Mouse (Mus musculus) lung, postnatal 0 days (tissue): ENCODE results near the gene Wdr83os.

Experiments used
- CTCF ChIP-seq: IDR thresholded peaks from 2 replicates; pipeline ENCODE4 v1.5.1; 2016; ENCODE audit warnings: antibody characterized with exemption, mild to moderate bottlenecking
- EP300 ChIP-seq: IDR thresholded peaks from 2 replicates; pipeline ENCODE4 v1.6.1; 2016; ENCODE audit warnings: antibody characterized with exemption, mild to moderate bottlenecking, control low read depth

DNA sequence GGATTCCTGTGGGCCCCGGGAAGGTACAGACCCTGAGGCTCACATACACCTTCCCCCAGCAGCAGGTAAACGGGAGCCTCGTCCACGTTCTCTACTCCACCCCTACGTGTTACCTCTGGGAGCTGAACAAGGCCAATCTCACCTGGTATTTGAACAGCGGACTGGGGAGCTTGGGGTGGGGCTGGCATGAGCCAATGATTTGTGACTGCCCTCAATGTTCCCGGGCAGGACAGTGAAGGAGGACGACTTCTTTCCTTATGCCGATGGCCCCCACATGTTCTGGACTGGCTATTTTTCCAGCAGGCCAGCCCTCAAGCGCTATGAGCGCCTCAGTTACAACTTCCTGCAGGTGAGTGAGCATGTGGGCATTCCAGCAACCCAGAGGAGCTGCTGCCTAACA, 10.3 kb downstream of the Wdr83os start:
- TF ChIP-seq CTCF: no peak
- TF ChIP-seq EP300: no peak
